Mouse (Mus musculus): ENCODE measurements around the gene Mobp. TPM values are rescaled to one million over a fixed set of nuclear protein-coding genes. Genes with fewer than 3 reads are reported as not detected.

Gene Mobp
- polyA plus RNA-seq, 1 experiment from 2014 or later = 1.9 TPM

- no peak for DNase-seq (ENCODE audit: extremely low spot score, low spot score)
- Histone ChIP-seq H3K27ac (no peak overlapping the region), H3K4me1 (peaks cover 14% of the 10 kb centered on the region), H3K4me3 (no peak overlapping the region), H3K9me3 (no peaks in the 10 kb centered on the region), H3K36me3 (replicated peaks) (no peaks in the 10 kb centered on the region), H3K27me3 (ENCODE audit: poor library complexity, severe bottlenecking) (no peaks in the 10 kb centered on the region; the same call in 1 of the 2 replicates)
- WGBS = 82% methylated on average over 12 of the region's 12 CpGs
Observed at GRCm38 (mm10) chr9:120151906-120152399, 2.4 kb downstream of the Mobp start.

GRCm38 (mm10) chr9:120158047-120158446 is 8.5 kb downstream of the Mobp start:
- H3K4me1 ChIP-seq = peaks cover 12% of the 10 kb centered on the region
- 47% methylated on average over 4 of the region's 4 CpGs for WGBS
- no peak for DNase-seq (ENCODE audit: extremely low spot score, low spot score)
- no peaks in the 10 kb centered on the region for H3K9me3 ChIP-seq
- H3K27ac ChIP-seq = no peak overlapping the region
- H3K27me3 ChIP-seq (ENCODE audit: poor library complexity, severe bottlenecking) = no peaks in the 10 kb centered on the region; the same call in 1 of the 2 replicates
- no peaks in the 10 kb centered on the region for H3K36me3 ChIP-seq (replicated peaks)
- H3K4me3 ChIP-seq = no peak overlapping the region

- H3K9me3 ChIP-seq = no peaks in the 10 kb centered on the region
- H3K4me3 ChIP-seq = no peak overlapping the region
- H3K4me1 ChIP-seq = no peaks in the 10 kb centered on the region
- H3K27me3 ChIP-seq (ENCODE audit: poor library complexity, severe bottlenecking) = peaks cover 6% of the 10 kb centered on the region; the same call in 1 of the 2 replicates
- WGBS = 86% methylated on average over 16 of the region's 16 CpGs
- H3K36me3 ChIP-seq (replicated peaks) = no peaks in the 10 kb centered on the region
- no peak overlapping the region for H3K27ac ChIP-seq
- DNase-seq (ENCODE audit: extremely low spot score, low spot score) = no peak
Observed at GRCm38 (mm10) chr9:120163862-120164261, 14.4 kb downstream of the Mobp start.

GRCm38 (mm10) chr9:120167826-120168225 is 18.3 kb downstream of the Mobp start:
- Histone ChIP-seq H3K27ac (no peak overlapping the region), H3K36me3 (replicated peaks) (no peaks in the 10 kb centered on the region), H3K9me3 (peaks cover 11% of the 10 kb centered on the region), H3K4me1 (no peaks in the 10 kb centered on the region), H3K4me3 (no peak overlapping the region), H3K27me3 (ENCODE audit: poor library complexity, severe bottlenecking) (peaks cover 6% of the 10 kb centered on the region; the same call in 1 of the 2 replicates)
- DNase-seq (ENCODE audit: extremely low spot score, low spot score) = no peak
- WGBS = 71% methylated on average over 11 of the region's 11 CpGs

GRCm38 (mm10) chr9:120171295-120171694 is 21.8 kb downstream of the Mobp start:
- 44% methylated on average over 5 of the region's 5 CpGs for WGBS
- Histone ChIP-seq H3K27me3 (ENCODE audit: poor library complexity, severe bottlenecking) (peaks cover 6% of the 10 kb centered on the region; the same call in 1 of the 2 replicates), H3K36me3 (replicated peaks) (no peaks in the 10 kb centered on the region), H3K4me3 (no peak overlapping the region), H3K9me3 (peaks cover 18% of the 10 kb centered on the region), H3K27ac (no peak overlapping the region), H3K4me1 (no peaks in the 10 kb centered on the region)
- peak; percentile 53 for DNase-seq (ENCODE audit: extremely low spot score, low spot score)

- Histone ChIP-seq H3K4me3 (no peak overlapping the region), H3K9me3 (peaks cover 18% of the 10 kb centered on the region), H3K4me1 (no peaks in the 10 kb centered on the region), H3K36me3 (replicated peaks) (no peaks in the 10 kb centered on the region), H3K27ac (no peak overlapping the region), H3K27me3 (ENCODE audit: poor library complexity, severe bottlenecking) (no peaks in the 10 kb centered on the region)
- no peak for DNase-seq (ENCODE audit: extremely low spot score, low spot score)
- WGBS = 93% methylated on average over 18 of the region's 18 CpGs
Observed at GRCm38 (mm10) chr9:120174436-120175137, 25.1 kb downstream of the Mobp start.

GRCm38 (mm10) chr9:120178813-120179212 is 29.3 kb downstream of the Mobp start:
- WGBS = 90% methylated on average over 10 of the region's 10 CpGs
- Histone ChIP-seq H3K4me1 (no peaks in the 10 kb centered on the region), H3K27ac (no peak overlapping the region), H3K27me3 (ENCODE audit: poor library complexity, severe bottlenecking) (no peaks in the 10 kb centered on the region), H3K36me3 (replicated peaks) (no peaks in the 10 kb centered on the region), H3K4me3 (no peak overlapping the region), H3K9me3 (no peaks in the 10 kb centered on the region)
- no peak for DNase-seq (ENCODE audit: extremely low spot score, low spot score)

- H3K27me3 ChIP-seq (ENCODE audit: poor library complexity, severe bottlenecking) = no peaks in the 10 kb centered on the region
- H3K9me3 ChIP-seq = no peaks in the 10 kb centered on the region
- H3K4me3 ChIP-seq = no peak overlapping the region
- H3K27ac ChIP-seq = no peak overlapping the region
- DNase-seq (ENCODE audit: extremely low spot score, low spot score) = no peak
- H3K4me1 ChIP-seq = peaks cover 6% of the 10 kb centered on the region; the same call in 1 of the 2 replicates
- WGBS = 43% methylated on average over 13 of the region's 13 CpGs
- no peaks in the 10 kb centered on the region for H3K36me3 ChIP-seq (replicated peaks)
Observed at GRCm38 (mm10) chr9:120184499-120184898, 35.0 kb downstream of the Mobp start.

GRCm38 (mm10) chr9:120186856-120187255 is 37.3 kb downstream of the Mobp start:
- no peaks in the 10 kb centered on the region for H3K9me3 ChIP-seq
- no peak overlapping the region for H3K4me3 ChIP-seq
- no peak for DNase-seq (ENCODE audit: extremely low spot score, low spot score)
- WGBS = 85% methylated on average over 5 of the region's 5 CpGs
- H3K27ac ChIP-seq = no peak overlapping the region
- no peaks in the 10 kb centered on the region for H3K36me3 ChIP-seq (replicated peaks)
- H3K4me1 ChIP-seq = peaks cover 17% of the 10 kb centered on the region
- H3K27me3 ChIP-seq (ENCODE audit: poor library complexity, severe bottlenecking) = peaks cover 13% of the 10 kb centered on the region

- Histone ChIP-seq H3K27ac (peak overlapping the region; percentile 69), H3K36me3 (replicated peaks) (no peaks in the 10 kb centered on the region), H3K27me3 (ENCODE audit: poor library complexity, severe bottlenecking) (peaks cover 13% of the 10 kb centered on the region), H3K9me3 (no peaks in the 10 kb centered on the region), H3K4me3 (peak overlapping the region; percentile 50), H3K4me1 (peaks cover 11% of the 10 kb centered on the region)
- WGBS = 47% methylated on average over 13 of the region's 13 CpGs
- DNase-seq (ENCODE audit: extremely low spot score, low spot score) = no peak
Observed at GRCm38 (mm10) chr9:120190891-120191290, 41.4 kb downstream of the Mobp start.

- H3K27ac ChIP-seq = peak overlapping the region; percentile 69
- peaks cover 13% of the 10 kb centered on the region for H3K27me3 ChIP-seq (ENCODE audit: poor library complexity, severe bottlenecking)
- H3K9me3 ChIP-seq = no peaks in the 10 kb centered on the region
- no peaks in the 10 kb centered on the region for H3K36me3 ChIP-seq (replicated peaks)
- H3K4me1 ChIP-seq = peaks cover 11% of the 10 kb centered on the region
- peak overlapping the region; percentile 50 for H3K4me3 ChIP-seq
- WGBS = 35% methylated on average over 21 of the region's 21 CpGs
- peak; percentile 85 for DNase-seq (ENCODE audit: extremely low spot score, low spot score)
Observed at GRCm38 (mm10) chr9:120191362-120192098, 42.0 kb downstream of the Mobp start.

GRCm38 (mm10) chr9:120192742-120193141 is 43.2 kb downstream of the Mobp start:
- Histone ChIP-seq H3K27ac (no peak overlapping the region), H3K9me3 (no peaks in the 10 kb centered on the region), H3K4me1 (peaks cover 11% of the 10 kb centered on the region), H3K4me3 (no peak overlapping the region), H3K27me3 (ENCODE audit: poor library complexity, severe bottlenecking) (peaks cover 13% of the 10 kb centered on the region), H3K36me3 (replicated peaks) (no peaks in the 10 kb centered on the region)
- 82% methylated on average over 7 of the region's 7 CpGs for WGBS
- no peak for DNase-seq (ENCODE audit: extremely low spot score, low spot score)

GRCm38 (mm10) chr9:120200873-120201272 is 51.4 kb downstream of the Mobp start:
- H3K36me3 ChIP-seq (replicated peaks) = no peaks in the 10 kb centered on the region
- no peak overlapping the region for H3K27ac ChIP-seq
- no peak overlapping the region for H3K4me3 ChIP-seq
- no peaks in the 10 kb centered on the region for H3K4me1 ChIP-seq
- no peaks in the 10 kb centered on the region for H3K9me3 ChIP-seq
- WGBS = 64% methylated on average over 4 of the region's 4 CpGs
- no peak for DNase-seq (ENCODE audit: extremely low spot score, low spot score)
- no peaks in the 10 kb centered on the region for H3K27me3 ChIP-seq (ENCODE audit: poor library complexity, severe bottlenecking)
